Mouse (Mus musculus) liver, postnatal 0 days (tissue): ENCODE data around the gene Por. TPM values are rescaled to one million over a fixed set of nuclear protein-coding genes. Genes with fewer than 3 reads are reported as not detected.

ENCODE experiments used
- ATAC-seq: fragments of 200-750 bp; cut with Nextera tagmentation; 2 replicates; pipeline ENCODE4 v1.8.0; 2017; ENCODE audit warnings: mild to moderate bottlenecking, moderate library complexity
- DNase-seq: peaks from one replicate; pipeline ENCODE4 v3.0.0-alpha.2; 2016
- H3K27ac ChIP-seq: fragments of 300-500 bp; sonication (generic); 2 replicates; pipeline ENCODE4 v1.5.1; 2014; ENCODE audit warnings: antibody characterized with exemption, moderate library complexity, mild to moderate bottlenecking, low read depth
- H3K27me3 ChIP-seq: fragments of 300-500 bp; sonication (generic); 2 replicates; pipeline ENCODE4 v1.6.1; 2014; ENCODE audit warnings: low read length, control low read depth, mixed read lengths; ENCODE audit not compliant: insufficient read depth
- H3K36me3 ChIP-seq: fragments of 300-500 bp; sonication (generic); replicated peaks from 2 replicates; pipeline ENCODE4 v1.6.1; 2014; ENCODE audit warnings: mild to moderate bottlenecking, control low read depth, low read length, moderate library complexity, mixed read lengths; ENCODE audit not compliant: insufficient read depth
- H3K4me1 ChIP-seq: fragments of 300-500 bp; sonication (generic); 2 replicates; pipeline ENCODE4 v1.6.1; 2014; ENCODE audit warnings: antibody characterized with exemption, mild to moderate bottlenecking, control low read depth; ENCODE audit not compliant: insufficient read depth
- H3K4me2 ChIP-seq: fragments of 300-500 bp; sonication (generic); 2 replicates; pipeline ENCODE4 v1.6.1; 2014; ENCODE audit warnings: low read depth, mild to moderate bottlenecking, low read length, moderate library complexity, mixed read lengths
- H3K4me3 ChIP-seq: fragments of 300-500 bp; sonication (generic); 2 replicates; pipeline ENCODE4 v1.5.1; 2014; ENCODE audit warnings: low read depth, low read length
- H3K9ac ChIP-seq: fragments of 300-500 bp; sonication (generic); replicated peaks from 2 replicates; pipeline ENCODE4 v1.6.1; 2014; ENCODE audit warnings: mild to moderate bottlenecking, moderate library complexity
- H3K9me3 ChIP-seq: fragments of 300-500 bp; sonication (generic); 2 replicates; pipeline ENCODE4 v1.6.1; 2016; ENCODE audit warnings: mild to moderate bottlenecking, control low read depth, low read length, mixed read lengths
- CTCF ChIP-seq: sonication (generic); IDR thresholded peaks from 2 replicates; pipeline ENCODE4 v1.5.1; 2016; ENCODE audit warnings: antibody characterized with exemption, low read depth
- EP300 ChIP-seq: IDR thresholded peaks from 2 replicates; pipeline ENCODE4 v1.6.1; 2016; ENCODE audit warnings: antibody characterized with exemption, low read depth, mild to moderate bottlenecking
- WGBS: fragments of 180-500 bp; shearing (Covaris S2); extraction: QIAGEN DNeasy Blood & Tissue Kit; methylation state at CpG from one replicate; pipeline ENCODE4 v1.1.7; 2014; ENCODE audit not compliant: insufficient replicate concordance; 5-methylcytosine and 5-hydroxymethylcytosine counted together
- polyA plus RNA-seq: library from polyadenylated mRNA; unstranded; fragments of >200 nt; fragmentation: Nextera tagmentation; extraction: Ambion mirVana; gene quantifications from 2 replicates; pipeline ENCODE4 v1.2.1, GENCODE M21; 2015

The Por gene
- polyA plus RNA-seq, 1 experiment from 2014 or later, result 303 TPM

GRCm38 (mm10) chr5:135682009-135682408, 12.2 kb downstream of the Por start:
- DNase-seq (no peak), ATAC-seq (no peak)
- TF ChIP-seq EP300 (no peak), CTCF (no peak)
- Histone ChIP-seq H3K4me2 (no peak overlapping the region), H3K9me3 (no peaks in the 10 kb centered on the region), H3K4me3 (no peak overlapping the region), H3K4me1 (peaks cover 9% of the 10 kb centered on the region; the same call in 1 of the 2 replicates), H3K9ac (no peak overlapping the region), H3K27ac (no peak overlapping the region), H3K27me3 (no peaks in the 10 kb centered on the region), H3K36me3 (no peaks in the 10 kb centered on the region)
- WGBS, result 92% methylated on average over 5 of the region's 5 CpGs

GRCm38 (mm10) chr5:135682942-135683570, 13.2 kb downstream of the Por start:
- Histone ChIP-seq H3K4me2 (no peak overlapping the region), H3K27ac (peak overlapping the region; percentile 73)
- TF ChIP-seq EP300 (no peak), CTCF (no peak)

GRCm38 (mm10) chr5:135690401-135690800, 20.6 kb downstream of the Por start:
- Histone ChIP-seq H3K4me1 (peaks cover 22% of the 10 kb centered on the region), H3K4me2 (peak overlapping the region; percentile 93), H3K9me3 (no peaks in the 10 kb centered on the region), H3K27me3 (no peaks in the 10 kb centered on the region), H3K4me3 (peak overlapping the region; percentile 93), H3K27ac (peak overlapping the region; percentile 98), H3K36me3 (no peaks in the 10 kb centered on the region; the same call in none of the 2 replicates), H3K9ac (peak overlapping the region; percentile 96)
- peak; percentile 29; the same call in 1 of the 2 replicates for TF ChIP-seq EP300
- no peak for TF ChIP-seq CTCF
- WGBS, result 51% methylated on average over 5 of the region's 5 CpGs
- no peak for DNase-seq
- ATAC-seq, result no peak

More at GRCm38 (mm10) chr5:135682942-135683570, 13.2 kb downstream of the Por start:
- WGBS, result 59% methylated on average over 12 of the region's 12 CpGs
- no peaks in the 10 kb centered on the region for H3K27me3 ChIP-seq
- no peak for DNase-seq
- H3K9ac ChIP-seq, result no peak overlapping the region
- H3K4me1 ChIP-seq, result peaks cover 12% of the 10 kb centered on the region
- ATAC-seq, result peak; percentile 43
- H3K9me3 ChIP-seq, result no peaks in the 10 kb centered on the region
- no peak overlapping the region for H3K4me3 ChIP-seq
- H3K36me3 ChIP-seq, result no peaks in the 10 kb centered on the region

- H3K9ac ChIP-seq, result peak overlapping the region; percentile 96
- peaks cover 20% of the 10 kb centered on the region for H3K4me1 ChIP-seq
- H3K27me3 ChIP-seq, result no peaks in the 10 kb centered on the region
- TF ChIP-seq EP300 (no peak), CTCF (no peak)
- no peak overlapping the region for H3K4me3 ChIP-seq
- no peak for ATAC-seq
- no peaks in the 10 kb centered on the region for H3K9me3 ChIP-seq
- WGBS, result 61% methylated on average over 4 of the region's 4 CpGs
- peak overlapping the region; percentile 98 for H3K27ac ChIP-seq
- H3K36me3 ChIP-seq, result no peaks in the 10 kb centered on the region; the same call in none of the 2 replicates
- H3K4me2 ChIP-seq, result peak overlapping the region; percentile 93
- no peak for DNase-seq
These were observed 21.4 kb downstream of the Por start for GRCm38 (mm10) chr5:135691266-135691665.

- ATAC-seq (no peak), DNase-seq (no peak)
- H3K36me3 ChIP-seq, result no peaks in the 10 kb centered on the region; the same call in none of the 2 replicates
- no peaks in the 10 kb centered on the region for H3K9me3 ChIP-seq
- WGBS, result 88% methylated on average over 5 of the region's 5 CpGs
- TF ChIP-seq CTCF (no peak), EP300 (no peak)
- H3K27ac ChIP-seq, result peak overlapping the region; percentile 88
- H3K4me1 ChIP-seq, result peaks cover 11% of the 10 kb centered on the region
- H3K9ac ChIP-seq, result no peak overlapping the region; the same call in 1 of the 2 replicates
- H3K27me3 ChIP-seq, result no peaks in the 10 kb centered on the region
- H3K4me3 ChIP-seq, result no peak overlapping the region
- H3K4me2 ChIP-seq, result no peak overlapping the region
These were observed 23.5 kb downstream of the Por start for GRCm38 (mm10) chr5:135693281-135693853.

- peak overlapping the region; percentile 93 for H3K27ac ChIP-seq
- no peak overlapping the region for H3K4me2 ChIP-seq
- ATAC-seq, result peak; percentile 91
- TF ChIP-seq CTCF (no peak), EP300 (peak; percentile 95)
- peak overlapping the region; percentile 34; the same call in 1 of the 2 replicates for H3K9ac ChIP-seq
- H3K4me1 ChIP-seq, result peaks cover 6% of the 10 kb centered on the region; the same call in 1 of the 2 replicates
- H3K9me3 ChIP-seq, result no peaks in the 10 kb centered on the region
- H3K27me3 ChIP-seq, result no peaks in the 10 kb centered on the region
- no peak overlapping the region for H3K4me3 ChIP-seq
- H3K36me3 ChIP-seq, result peaks cover 3% of the 10 kb centered on the region
- peak; percentile 79 for DNase-seq
- WGBS, result 49% methylated on average over 7 of the region's 7 CpGs
These were observed 25.5 kb downstream of the Por start for GRCm38 (mm10) chr5:135695277-135695721.
